Mouse (Mus musculus) MEL (cell line): Measurements from ENCODE around the gene Akt3. TPM values are rescaled to one million over a fixed set of nuclear protein-coding genes. Genes with fewer than 3 reads are reported as not detected.

ENCODE experiments used
- DNase-seq: peaks from one replicate; pipeline ENCODE4 v3.0.0; 2011; ENCODE audit warnings: low read depth, low spot score
- H3K27ac ChIP-seq: 2 replicates; pipeline ENCODE4 v1.5.1; 2012; ENCODE audit warnings: low read depth, mild to moderate bottlenecking, control low read depth, low read length, moderate library complexity; ENCODE audit not compliant: control insufficient read depth
- H3K27me3 ChIP-seq, 2 experiments: fragments of 150-350 bp in 1 of 2; sonication (generic) in 1 of 2; 2 replicates each; pipeline ENCODE4 v1.6.1; 2012; ENCODE audit warnings: low read length in 2 of 2, mild to moderate bottlenecking in 2 of 2, improper control_type of control experiment in 1 of 2, moderate library complexity in 1 of 2; ENCODE audit not compliant: insufficient read depth in 2 of 2, control insufficient read depth in 1 of 2
- H3K36me3 ChIP-seq, 2 experiments: 2 replicates each; pipeline ENCODE4 v1.6.1; 2012 to 2014; ENCODE audit warnings: low read length in 2 of 2, improper control_type of control experiment in 1 of 2, inconsistent platforms in 1 of 2, mild to moderate bottlenecking in 1 of 2; ENCODE audit not compliant: insufficient read depth in 2 of 2, control insufficient read depth in 1 of 2
- H3K4me1 ChIP-seq, 2 experiments: fragments of 150-350 bp in 1 of 2; sonication (generic) in 1 of 2; 2 replicates each; pipeline ENCODE4 v1.6.1; 2012; ENCODE audit warnings: low read length in 2 of 2, improper control_type of control experiment in 1 of 2, mild to moderate bottlenecking in 1 of 2; ENCODE audit not compliant: insufficient read depth in 2 of 2, control insufficient read depth in 1 of 2
- H3K4me3 ChIP-seq, 2 experiments: fragments of 150-350 bp in 1 of 2; sonication (generic) in 1 of 2; 2 replicates each; pipeline ENCODE4 v1.5.1; 2012; ENCODE audit warnings: low read depth in 2 of 2, low read length in 2 of 2, mild to moderate bottlenecking in 2 of 2, moderate library complexity in 2 of 2, control low read depth in 1 of 2, improper control_type of control experiment in 1 of 2; ENCODE audit not compliant: control insufficient read depth in 1 of 2, insufficient read depth in 1 of 2
- H3K79me2 ChIP-seq: 2 replicates; pipeline ENCODE4 v1.6.1; 2012; ENCODE audit warnings: mild to moderate bottlenecking, low read length, moderate library complexity; ENCODE audit not compliant: control insufficient read depth, poor library complexity, insufficient read depth
- H3K9ac ChIP-seq: 2 replicates; pipeline ENCODE4 v1.6.1; 2012; ENCODE audit warnings: low read depth, mild to moderate bottlenecking, control low read depth, low read length, moderate library complexity; ENCODE audit not compliant: control insufficient read depth, poor library complexity, severe bottlenecking
- H3K9me3 ChIP-seq: fragments of 150-350 bp; sonication (generic); replicated peaks from 2 replicates; pipeline ENCODE4 v1.6.1; 2012; ENCODE audit warnings: mild to moderate bottlenecking, low read length, improper control_type of control experiment, moderate library complexity; ENCODE audit not compliant: insufficient read depth
- BHLHE40 ChIP-seq: IDR thresholded peaks from 2 replicates; pipeline ENCODE4 v1.6.1; 2012; ENCODE audit warnings: low read depth, mild to moderate bottlenecking, inconsistent platforms, low read length, improper control_type of control experiment, borderline replicate concordance
- CHD1 ChIP-seq: IDR thresholded peaks from 2 replicates; pipeline ENCODE4 v1.6.1; 2012; ENCODE audit warnings: low read depth, mild to moderate bottlenecking, inconsistent platforms, low read length, improper control_type of control experiment
- E2F4 ChIP-seq: IDR thresholded peaks from 2 replicates; pipeline ENCODE4 v1.6.1; 2011; ENCODE audit warnings: low read depth, low read length, improper control_type of control experiment, borderline replicate concordance
- ELF1 ChIP-seq: IDR thresholded peaks from 2 replicates; pipeline ENCODE4 v1.6.1; 2014; ENCODE audit warnings: low read depth, mild to moderate bottlenecking, inconsistent platforms, low read length, improper control_type of control experiment, moderate library complexity
- EP300 ChIP-seq, 2 experiments: IDR thresholded peaks; 2 replicates each; pipeline ENCODE4 v1.6.1; 2011; ENCODE audit warnings: improper control_type of control experiment in 2 of 2, low read length in 2 of 2, low read depth in 1 of 2, mild to moderate bottlenecking in 1 of 2
- ETS1 ChIP-seq: IDR thresholded peaks from 2 replicates; pipeline ENCODE4 v1.6.1; 2012; ENCODE audit warnings: low read depth, mild to moderate bottlenecking, inconsistent platforms, low read length, improper control_type of control experiment, moderate library complexity
- GABPA ChIP-seq: IDR thresholded peaks from 2 replicates; pipeline ENCODE4 v1.6.1; 2012; ENCODE audit warnings: low read depth, mild to moderate bottlenecking, inconsistent platforms, low read length, improper control_type of control experiment, moderate library complexity
- HCFC1 ChIP-seq: IDR thresholded peaks from 2 replicates; pipeline ENCODE4 v1.6.1; 2012; ENCODE audit warnings: low read depth, mild to moderate bottlenecking, inconsistent platforms, low read length, improper control_type of control experiment, moderate library complexity
- JUND ChIP-seq: IDR thresholded peaks from 2 replicates; pipeline ENCODE4 v1.6.1; 2011; ENCODE audit warnings: low read depth, mild to moderate bottlenecking, improper control_type of control experiment, low read length
- KAT2A ChIP-seq: conservative IDR thresholded peaks from 2 replicates; pipeline ENCODE4 v1.6.1; 2012; ENCODE audit warnings: low read depth, low read length, improper control_type of control experiment, inconsistent platforms
- MAX ChIP-seq: IDR thresholded peaks from 2 replicates; pipeline ENCODE4 v1.6.1; 2011; ENCODE audit warnings: low read length, improper control_type of control experiment
- MAZ ChIP-seq: IDR thresholded peaks from 2 replicates; pipeline ENCODE4 v1.6.1; 2012; ENCODE audit warnings: low read depth, mild to moderate bottlenecking, inconsistent platforms, low read length, improper control_type of control experiment
- MXI1 ChIP-seq: IDR thresholded peaks from 2 replicates; pipeline ENCODE4 v1.6.1; 2011; ENCODE audit warnings: mild to moderate bottlenecking, low read depth, low read length, improper control_type of control experiment
- MYB ChIP-seq: IDR thresholded peaks from 2 replicates; pipeline ENCODE4 v1.6.1; 2011; ENCODE audit warnings: mild to moderate bottlenecking, low read depth, low read length, improper control_type of control experiment
- NELFE ChIP-seq: IDR thresholded peaks from 2 replicates; pipeline ENCODE4 v1.6.1; 2011; ENCODE audit warnings: low read depth, low read length, improper control_type of control experiment
- POLR2A ChIP-seq, 2 experiments: IDR thresholded peaks; 2 replicates each; pipeline ENCODE4 v1.6.1; 2011 to 2012; ENCODE audit warnings: low read length in 2 of 2, mild to moderate bottlenecking in 2 of 2, control low read depth in 1 of 2, improper control_type of control experiment in 1 of 2, low read depth in 1 of 2, moderate library complexity in 1 of 2; ENCODE audit not compliant: control insufficient read depth in 1 of 2, insufficient read depth in 1 of 2, poor library complexity in 1 of 2
- POLR2AphosphoS2 ChIP-seq: IDR thresholded peaks from 2 replicates; pipeline ENCODE4 v1.6.1; 2011; ENCODE audit warnings: low read length, improper control_type of control experiment
- TAL1 ChIP-seq: IDR thresholded peaks from 2 replicates; pipeline ENCODE4 v1.6.1; 2012; ENCODE audit warnings: mild to moderate bottlenecking, inconsistent platforms, low read length, moderate library complexity, mixed read lengths
- TBP ChIP-seq: IDR thresholded peaks from 2 replicates; pipeline ENCODE4 v1.8.0; 2011; ENCODE audit warnings: low read depth, low read length, improper control_type of control experiment
- USF1 ChIP-seq: IDR thresholded peaks from 2 replicates; pipeline ENCODE4 v1.6.1; 2014; ENCODE audit warnings: low read depth, mild to moderate bottlenecking, inconsistent platforms, low read length, improper control_type of control experiment, moderate library complexity
- USF2 ChIP-seq, 2 experiments: IDR thresholded peaks; 2 replicates each; pipeline ENCODE4 v1.6.1; 2011 to 2012; ENCODE audit warnings: improper control_type of control experiment in 2 of 2, low read length in 2 of 2, borderline replicate concordance in 1 of 2, inconsistent platforms in 1 of 2, low read depth in 1 of 2, mild to moderate bottlenecking in 1 of 2; ENCODE audit not compliant: insufficient read depth in 1 of 2
- ZC3H11A ChIP-seq: IDR thresholded peaks from 2 replicates; pipeline ENCODE4 v1.6.1; 2012; ENCODE audit warnings: low read depth, mild to moderate bottlenecking, inconsistent platforms, low read length, improper control_type of control experiment
- ZKSCAN1 ChIP-seq: IDR thresholded peaks from 2 replicates; pipeline ENCODE4 v1.6.1; 2012; ENCODE audit warnings: low read depth, mild to moderate bottlenecking, inconsistent platforms, low read length, improper control_type of control experiment, moderate library complexity
- ZMIZ1 ChIP-seq: IDR thresholded peaks from 2 replicates; pipeline ENCODE4 v1.6.1; 2012; ENCODE audit warnings: low read depth, mild to moderate bottlenecking, inconsistent platforms, low read length, improper control_type of control experiment, moderate library complexity
- polyA plus RNA-seq, 2 experiments: library from polyadenylated mRNA; stranded (reverse) in 1 of 2; unstranded in 1 of 2; fragments of >175 nt in 1 of 2; fragments of >200 nt in 1 of 2; gene quantifications; 2 replicates each; pipeline versions ENCODE4 v1.2.1 to v1.2.4; 2012; ENCODE audit warnings: low replicate concordance in 2 of 2, low read depth in 1 of 2; ENCODE audit not compliant: insufficient read length in 2 of 2, insufficient read depth in 1 of 2, missing spikeins in 1 of 2
- total RNA-seq: library from RNA; depleted of rRNA; stranded (reverse); fragments of 300-350 nt; gene quantifications from 2 replicates; pipeline ENCODE4 v1.2.3, GENCODE M21; 2012

Akt3 gene
- total and polyA plus RNA-seq, 3 experiments, result 3.5 to 6.2 TPM; not detected in 1

DNA sequence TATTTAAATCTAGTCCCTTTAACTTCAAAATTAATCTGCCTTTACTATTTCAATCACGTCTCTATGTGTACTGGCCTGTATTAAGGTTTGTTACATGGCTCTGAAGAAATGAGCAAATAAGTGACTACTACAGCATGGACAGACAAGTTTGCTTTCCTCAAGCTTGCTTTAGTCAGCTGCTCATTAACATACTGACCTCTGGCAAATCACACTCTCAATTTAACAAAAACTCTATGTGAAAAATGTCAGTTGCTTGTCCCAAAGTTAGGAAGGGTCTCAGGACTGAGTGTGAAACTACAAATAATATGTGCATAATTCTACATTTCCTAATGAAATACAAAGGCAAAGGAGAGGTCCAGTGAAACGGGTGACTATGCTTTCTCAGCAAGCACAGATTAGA lies 109.3 kb downstream of the Akt3 start:
- H3K4me1 ChIP-seq, result no peaks in the 10 kb centered on the region
- TF ChIP-seq GABPA (no peak), ZC3H11A (no peak), ELF1 (no peak), ETS1 (no peak), ZMIZ1 (no peak), MAX (no peak), USF2 (IDR thresholded peaks at IDR 0.05; ENCODE audit: borderline replicate concordance in 1 of 2, insufficient read depth in 1 of 2, low read depth in 1 of 2, low read length in 2 of 2) (no peak), MYB (no peak), JUND (no peak), EP300 (IDR thresholded peaks at IDR 0.05; ENCODE audit: low read depth in 1 of 2, low read length in 2 of 2) (no peak), POLR2AphosphoS2 (no peak), TBP (no peak), MAZ (no peak), KAT2A (no peak), POLR2A (IDR thresholded peaks at IDR 0.05; ENCODE audit: control insufficient read depth in 1 of 2, insufficient read depth in 1 of 2, low read depth in 1 of 2, low read length in 2 of 2, poor library complexity in 1 of 2) (no peak), MXI1 (no peak), TAL1 (no peak), HCFC1 (no peak), NELFE (no peak)
- no peak for DNase-seq
- H3K27ac ChIP-seq, result no peak overlapping the region
- H3K9ac ChIP-seq, result no peak overlapping the region
- no peaks in the 10 kb centered on the region for H3K9me3 ChIP-seq
- H3K27me3 ChIP-seq, result no peaks in the 10 kb centered on the region
- H3K79me2 ChIP-seq, result no peaks in the 10 kb centered on the region
- H3K4me3 ChIP-seq, result no peak overlapping the region
- no peaks in the 10 kb centered on the region for H3K36me3 ChIP-seq

DNA sequence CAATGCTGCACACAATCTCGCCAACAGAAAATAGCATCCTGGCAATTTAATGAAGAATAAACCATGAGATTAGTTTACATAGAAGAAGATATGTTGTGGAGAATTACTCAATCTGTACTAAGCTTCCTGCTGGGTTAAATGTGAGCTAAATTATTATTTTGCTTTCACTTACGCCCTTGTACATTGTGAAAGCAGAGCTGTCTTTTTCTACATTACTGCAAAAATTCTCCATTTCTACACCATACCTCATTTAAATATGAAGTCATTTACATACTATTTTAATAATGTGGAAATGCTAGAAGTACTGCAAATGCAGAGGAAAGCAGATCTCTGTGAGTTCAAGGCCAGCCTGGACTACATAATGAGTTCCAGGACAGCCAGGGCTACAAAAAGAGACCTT lies 116.5 kb downstream of the Akt3 start:
- no peak for TF ChIP-seq E2F4
- TF ChIP-seq ZKSCAN1, result no peak
- no peak for TF ChIP-seq ETS1
- no peak for TF ChIP-seq USF1
- no peak for TF ChIP-seq CHD1
- no peak for TF ChIP-seq MAX
- no peak for TF ChIP-seq NELFE
- TF ChIP-seq BHLHE40, result no peak

More for the DNA sequence above, 116.5 kb downstream of the Akt3 start:
- Histone ChIP-seq H3K27ac (no peak overlapping the region), H3K4me3 (no peak overlapping the region), H3K9me3 (no peaks in the 10 kb centered on the region), H3K4me1 (no peaks in the 10 kb centered on the region), H3K79me2 (no peaks in the 10 kb centered on the region), H3K27me3 (no peaks in the 10 kb centered on the region), H3K9ac (no peak overlapping the region), H3K36me3 (no peaks in the 10 kb centered on the region)
- no peak for DNase-seq
